Mouse (Mus musculus) adrenal gland, postnatal 4 days (tissue): ENCODE data around the gene Hexim1. TPM values are rescaled to one million over a fixed set of nuclear protein-coding genes. Genes with fewer than 3 reads are reported as not detected.

Experiments
- DNase-seq, 2 experiments: peaks; one replicate each; pipeline ENCODE4 v3.0.0; 2021 to 2022; ENCODE audit warnings: low spot score in 2 of 2, mixed read lengths in 2 of 2
- total RNA-seq, 2 experiments: library from RNA; stranded (reverse); gene quantifications; 2 replicates each; pipeline ENCODE4 v1.2.3; 2021

The Hexim1 gene
- total RNA-seq, 2 experiments from 2014 or later = 50.6 to 53.4 TPM

DNA sequence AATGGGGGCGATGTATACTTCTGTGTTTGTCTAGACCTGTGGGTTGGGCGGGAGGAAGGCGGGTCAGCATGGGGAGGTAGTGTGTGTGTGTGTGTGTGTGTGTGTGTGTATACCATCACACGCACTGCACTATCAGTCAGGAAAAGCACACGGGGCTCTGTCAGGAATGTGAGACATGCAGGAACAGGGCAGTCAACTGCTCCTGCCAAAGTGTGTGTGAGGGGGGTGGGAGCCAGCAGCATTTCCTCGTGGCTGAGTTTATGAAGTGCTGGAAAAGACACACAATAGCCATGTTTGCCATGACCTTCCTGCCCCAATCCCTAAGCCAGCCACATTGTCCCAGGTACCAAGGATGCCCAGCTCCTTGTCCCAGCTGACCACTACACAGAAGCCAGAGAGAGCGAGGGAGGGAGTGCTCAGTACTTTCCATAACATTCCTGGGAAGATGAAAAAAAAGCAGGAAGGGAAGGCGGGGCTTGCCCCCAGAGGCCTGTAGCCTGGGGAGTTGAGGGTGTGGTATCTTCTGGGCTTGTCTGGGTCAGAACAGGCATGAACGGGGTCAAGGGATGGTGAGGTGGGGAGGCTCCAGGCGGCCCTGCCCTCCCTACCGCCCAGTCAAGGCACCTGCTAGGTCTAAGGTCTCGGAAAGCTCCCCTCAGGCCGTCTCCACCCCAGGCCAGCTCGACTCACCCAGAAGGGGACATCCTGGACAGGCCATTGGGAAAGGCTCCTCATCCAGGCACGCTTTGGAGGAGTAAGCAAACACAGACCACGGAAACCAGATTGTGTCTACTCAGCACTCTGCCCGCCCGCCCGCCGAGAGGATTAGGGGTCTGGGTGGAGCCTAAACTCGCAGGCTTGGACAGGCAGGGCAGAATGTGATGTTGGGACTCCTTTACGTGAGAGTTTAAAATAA is 18.8 kb upstream of the Hexim1 start:
- no peak for DNase-seq

DNA sequence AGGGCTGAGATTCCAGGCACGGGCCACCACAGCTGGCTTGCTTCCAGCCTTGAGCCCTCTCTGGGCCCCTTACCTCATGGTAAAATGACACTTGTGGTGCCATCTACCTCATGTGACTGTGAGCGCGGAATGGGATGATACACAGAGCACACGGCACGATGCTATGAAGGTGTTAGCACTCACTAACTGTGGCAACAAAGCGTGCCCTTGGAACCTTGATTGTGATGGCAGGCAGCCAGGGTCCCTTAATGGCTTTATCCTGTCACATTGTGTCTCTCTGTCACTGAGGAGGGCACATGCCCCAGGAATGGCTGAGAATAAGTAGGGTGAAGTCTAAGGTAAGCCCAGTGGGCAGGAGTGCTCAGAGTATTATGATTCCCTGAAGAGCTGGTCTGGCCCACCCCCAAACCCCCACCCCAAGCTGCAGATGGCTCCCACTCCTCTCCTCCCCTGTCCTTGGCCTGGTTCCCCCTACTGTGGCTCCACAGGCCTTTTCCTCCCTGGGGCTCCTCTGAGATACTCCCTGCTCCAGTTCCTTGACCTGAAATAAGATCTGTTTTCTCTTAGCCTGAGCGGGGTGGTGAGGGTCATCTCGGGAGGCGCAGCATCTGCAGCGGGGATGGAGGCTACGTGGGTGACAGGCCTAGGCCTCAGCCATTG is 17.4 kb upstream of the Hexim1 start:
- no peak for DNase-seq

DNA sequence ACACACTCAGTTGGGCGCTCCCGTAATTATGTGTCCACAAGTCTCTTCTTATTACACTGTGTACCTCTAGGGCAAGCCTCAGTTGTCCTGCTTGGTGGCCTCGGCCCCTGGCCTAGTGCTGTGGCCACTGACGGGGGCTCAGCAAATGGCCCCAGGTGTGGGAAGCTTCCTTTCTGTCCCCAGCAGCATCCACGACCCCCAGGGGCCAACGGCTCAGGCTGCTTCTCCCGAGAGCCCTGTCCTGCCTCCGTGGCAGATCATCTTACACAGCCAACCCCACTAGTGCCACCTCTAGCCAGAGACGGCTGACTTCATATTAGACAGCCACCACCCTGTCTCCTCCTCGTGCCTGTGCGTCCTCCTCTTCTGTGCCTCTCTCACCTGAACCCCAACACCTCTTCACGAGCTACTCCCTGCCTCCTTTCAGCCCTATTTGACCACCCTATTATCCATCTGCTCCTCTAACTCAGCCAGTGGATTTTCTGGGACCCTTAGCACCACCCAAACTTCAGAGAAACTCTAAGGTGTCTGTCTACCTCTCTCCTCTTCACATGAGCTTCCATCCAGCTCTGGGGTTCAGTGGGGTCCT is 16.6 kb upstream of the Hexim1 start:
- no peak for DNase-seq

DNA sequence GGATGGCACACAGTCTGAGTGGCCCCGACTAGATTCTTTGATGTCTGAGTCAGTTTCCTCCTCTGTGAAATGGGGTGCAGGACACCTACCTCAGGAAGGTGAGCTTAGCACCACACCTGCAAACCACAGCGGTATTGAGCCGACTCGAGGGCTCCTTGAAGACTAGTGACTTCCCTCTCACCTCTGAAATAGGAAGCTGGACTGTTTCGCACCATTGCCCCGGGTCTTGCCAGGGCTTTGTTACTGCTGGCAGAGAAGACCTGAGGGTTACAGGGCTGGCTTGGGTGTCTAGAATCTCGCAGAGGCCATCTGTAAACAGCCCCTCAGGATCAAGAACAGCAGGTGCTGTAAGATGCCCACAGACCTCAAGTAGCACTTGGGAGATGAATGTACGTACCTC is 15.7 kb upstream of the Hexim1 start:
- no peak for DNase-seq

GRCm38 (mm10) chr11:103101481-103101865 is 14.6 kb upstream of the Hexim1 start, which contains the start of the genes Plcd3 and Acbd4:
TSS of gene Plcd3 (minus strand) at chr11:103101658.
TSS of gene Acbd4 (plus strand) at chr11:103101682.
- DNase-seq = peak; percentile 46 to 58

DNA sequence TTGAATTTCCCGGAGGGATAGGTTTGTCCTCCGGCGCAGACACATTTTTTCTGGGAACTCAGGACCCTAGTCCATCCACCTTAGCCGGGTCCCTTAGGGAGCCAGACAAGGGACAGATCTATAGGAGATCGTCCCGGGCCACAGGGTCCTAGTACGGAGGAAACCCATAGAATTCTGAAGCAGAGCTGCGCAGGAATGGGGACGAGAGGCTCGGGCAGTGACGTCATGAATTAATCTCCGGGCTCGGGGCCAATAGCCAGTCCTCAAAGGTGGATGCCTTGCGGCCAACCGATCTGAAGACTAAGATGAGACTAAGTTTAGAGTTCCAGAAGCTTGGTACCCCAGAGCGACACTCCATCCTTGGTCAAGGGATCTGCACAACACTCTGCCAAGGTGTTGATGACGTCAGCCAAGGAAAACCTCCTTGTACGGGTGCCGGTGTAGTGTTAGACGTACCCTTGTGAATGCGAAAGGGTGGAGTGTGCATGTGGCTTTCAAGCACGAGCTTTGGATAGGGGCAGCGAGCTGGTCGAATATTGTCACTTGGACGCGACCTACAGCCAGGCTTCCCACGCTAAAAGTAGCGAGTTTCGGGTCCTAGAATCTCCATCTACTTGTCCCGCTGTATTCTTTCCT is 14.0 kb upstream of the Hexim1 start:
- DNase-seq = peak in 1 of 2 experiments; percentile 23

DNA sequence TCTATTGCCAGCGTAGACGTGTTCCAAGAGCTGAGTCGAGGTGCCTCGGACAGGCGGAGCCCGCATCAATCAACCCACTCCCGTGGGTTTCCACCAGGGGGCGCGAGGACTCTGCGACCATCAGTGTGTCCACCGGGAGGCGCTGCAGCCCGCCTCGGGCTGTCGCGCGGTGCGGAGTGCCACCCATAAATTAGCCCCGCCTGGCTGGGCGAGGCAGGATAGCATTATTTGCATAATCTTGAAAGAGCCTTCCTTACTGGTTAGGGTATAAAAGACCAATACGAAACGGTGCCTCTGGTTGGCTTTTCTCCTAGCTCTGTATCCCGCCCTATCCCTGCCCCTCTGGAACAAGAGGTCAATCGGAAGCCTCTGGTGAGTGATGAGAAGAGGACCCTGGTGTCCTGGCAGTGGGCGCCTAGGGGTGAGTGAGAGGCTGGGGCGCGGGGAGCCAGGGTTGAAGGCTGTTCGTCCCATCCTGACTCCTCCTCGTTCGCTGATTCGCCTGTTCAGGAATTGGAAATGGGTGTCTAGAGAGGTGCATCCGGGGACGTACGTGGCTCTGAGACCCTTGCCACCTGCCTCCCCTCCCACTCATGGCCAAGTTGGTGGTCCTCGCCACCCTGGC is 13.2 kb upstream of the Hexim1 start:
- DNase-seq = peak; percentile 99

- DNase-seq = no peak
Measured at GRCm38 (mm10) chr11:103103621-103104020, 12.4 kb upstream of the Hexim1 start.

- no peak for DNase-seq
Measured at GRCm38 (mm10) chr11:103104469-103104868, 11.6 kb upstream of the Hexim1 start.

- DNase-seq = no peak
Measured at GRCm38 (mm10) chr11:103105180-103105725, 10.8 kb upstream of the Hexim1 start.

DNA sequence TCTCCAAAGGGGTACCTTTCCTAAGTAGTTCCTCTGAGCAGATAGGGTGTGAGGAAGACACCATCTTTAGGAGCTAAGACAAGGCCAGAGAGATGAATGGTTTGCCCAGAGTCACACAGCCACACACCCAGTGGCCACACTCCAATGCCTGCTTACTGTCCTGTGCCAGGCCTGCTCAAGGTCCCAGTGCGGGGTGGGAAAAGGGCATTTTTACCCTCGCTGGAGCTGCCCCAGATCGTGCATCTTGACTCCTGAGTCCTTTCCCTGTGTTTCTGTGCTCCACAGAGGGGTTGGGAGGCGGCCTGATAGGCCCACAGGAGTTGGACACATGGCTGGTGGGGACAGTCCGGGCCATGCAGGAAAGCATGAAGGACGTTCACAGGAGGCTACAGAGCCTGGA is 10.2 kb upstream of the Hexim1 start:
- DNase-seq = no peak

DNA sequence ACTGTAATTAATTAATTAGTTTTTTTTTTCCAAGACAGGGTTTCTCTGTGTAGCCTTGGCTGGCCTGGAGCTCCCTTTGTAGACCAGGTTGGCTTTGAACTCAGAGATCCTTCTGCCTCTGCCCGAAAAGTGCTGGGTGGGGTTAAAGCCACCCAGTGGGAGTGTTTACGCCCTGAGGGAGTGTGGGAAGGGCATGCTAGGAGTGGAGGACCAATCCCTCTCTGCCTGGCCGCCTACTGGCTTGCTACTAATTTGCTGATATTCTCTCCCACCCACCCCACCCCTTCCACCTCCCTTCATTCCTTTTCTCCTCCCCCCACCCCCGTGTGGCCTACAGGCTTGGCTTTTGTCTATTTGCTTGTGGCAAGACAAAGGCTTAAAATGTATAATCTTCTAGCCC is 9.6 kb upstream of the Hexim1 start:
- DNase-seq = no peak

GRCm38 (mm10) chr11:103111301-103111700 is 4.7 kb upstream of the Hexim1 start:
- DNase-seq = no peak

- DNase-seq = peak; percentile 41 to 53
Measured at GRCm38 (mm10) chr11:103111881-103112551, 4.0 kb upstream of the Hexim1 start.

- DNase-seq = no peak
Measured at GRCm38 (mm10) chr11:103112552-103112912, 3.5 kb upstream of the Hexim1 start.

GRCm38 (mm10) chr11:103113005-103113404 is 3.0 kb upstream of the Hexim1 start:
- DNase-seq = no peak

GRCm38 (mm10) chr11:103113771-103114170 is 2.3 kb upstream of the Hexim1 start:
- DNase-seq = no peak

DNA sequence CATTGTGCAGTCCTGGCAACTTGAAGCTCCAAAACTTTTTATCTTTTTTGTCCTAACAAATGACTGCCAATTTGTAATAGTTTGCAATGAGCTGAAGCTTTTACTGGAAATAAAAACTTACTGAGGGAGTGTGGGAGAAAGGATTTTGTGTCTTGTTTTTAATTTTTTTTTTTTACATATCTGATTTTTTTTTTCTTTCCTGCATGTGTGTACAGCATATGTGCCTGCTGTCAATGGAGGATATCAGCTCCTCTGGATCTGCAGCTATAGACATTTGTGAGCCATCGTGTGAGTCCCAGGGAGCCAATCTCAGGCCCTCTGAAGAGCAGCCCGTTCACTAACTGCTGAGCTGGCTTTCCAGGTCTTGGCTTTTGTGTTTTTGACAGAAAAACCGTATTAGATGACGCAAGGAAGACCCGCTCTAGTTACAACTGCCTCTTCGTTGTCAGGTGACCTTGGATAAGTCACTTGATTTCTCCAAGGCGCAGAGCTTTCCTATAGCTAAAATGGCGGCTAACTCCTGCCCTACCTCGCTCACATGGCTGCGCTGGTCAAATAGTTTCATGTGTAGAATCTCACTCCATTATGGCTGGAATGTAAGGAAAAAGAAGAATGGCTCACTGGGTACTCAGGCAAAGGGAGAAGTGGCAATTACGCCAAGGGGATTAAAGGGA is 1.6 kb upstream of the Hexim1 start:
- DNase-seq = no peak

- peak in 1 of 2 experiments; percentile 55 for DNase-seq
Measured at GRCm38 (mm10) chr11:103115163-103116007, 646 bp upstream of the Hexim1 start.
